Mouse (Mus musculus) lung, adult 2 months (tissue): ENCODE data around the gene Mael. TPM values are rescaled to one million over a fixed set of nuclear protein-coding genes. Genes with fewer than 3 reads are reported as not detected.

ENCODE experiments used
- DNase-seq: peaks from one replicate; pipeline ENCODE4 v3.0.0; 2022
- H3K4me1 ChIP-seq: fragments of 200-500 bp; 2 replicates; pipeline ENCODE4 v1.6.1; 2011; ENCODE audit warnings: low read length; ENCODE audit not compliant: control insufficient read depth, insufficient read depth
- H3K4me3 ChIP-seq: fragments of 200-500 bp; replicated peaks from 2 replicates; pipeline ENCODE3; 2011; ENCODE audit warnings: low read depth, mild to moderate bottlenecking, control low read depth, low read length; ENCODE audit errors: extremely low read depth
- CTCF ChIP-seq: fragments of 200-500 bp; IDR thresholded peaks from 2 replicates; pipeline ENCODE4 v1.5.1; 2011; ENCODE audit warnings: mild to moderate bottlenecking, low read length, control low read depth; ENCODE audit not compliant: insufficient read depth
- POLR2A ChIP-seq: fragments of 200-500 bp; IDR thresholded peaks from 2 replicates; pipeline ENCODE4 v1.6.1; 2011; ENCODE audit warnings: low read depth, mild to moderate bottlenecking, control low read depth, low read length, borderline replicate concordance; ENCODE audit errors: extremely low read depth
- WGBS: fragments of 180-500 bp; shearing (Covaris S2); methylation state at CpG from one replicate; pipeline ENCODE4 v1.1.7; 2018; 5-methylcytosine and 5-hydroxymethylcytosine counted together
- polyA plus RNA-seq: library from polyadenylated mRNA; depleted of rRNA; stranded (reverse); fragments of >200 nt; gene quantifications from 2 replicates; pipeline ENCODE4 v1.2.3, GENCODE M21; 2012

Mael gene
- polyA plus RNA-seq, 1 experiment = not detected

GRCm38 (mm10) chr1:166244285-166244684, 5.7 kb upstream of the Mael start:
- TF ChIP-seq POLR2A = no peak
- TF ChIP-seq CTCF = no peak
- 66% methylated on average over 6 of the region's 6 CpGs for WGBS
- Histone ChIP-seq H3K4me1 (no peaks in the 10 kb centered on the region), H3K4me3 (no peak overlapping the region)
- no peak for DNase-seq

- 83% methylated on average over 4 of the region's 4 CpGs for WGBS
- TF ChIP-seq POLR2A = no peak
- TF ChIP-seq CTCF = peak; percentile 5; the same call in 1 of the 2 replicates
- Histone ChIP-seq H3K4me3 (no peak overlapping the region), H3K4me1 (no peaks in the 10 kb centered on the region)
- DNase-seq = no peak
These were observed 24.4 kb downstream of the Mael start for GRCm38 (mm10) chr1:166214181-166214580.

- H3K4me3 ChIP-seq = no peak overlapping the region
- no peak for DNase-seq
- TF ChIP-seq CTCF (no peak), POLR2A (no peak)
- 72% methylated on average over 6 of the region's 6 CpGs for WGBS
- H3K4me1 ChIP-seq = no peaks in the 10 kb centered on the region
These were observed 29.2 kb downstream of the Mael start for GRCm38 (mm10) chr1:166209371-166209770.

GRCm38 (mm10) chr1:166205159-166205558, 33.4 kb downstream of the Mael start:
- no peak overlapping the region for H3K4me3 ChIP-seq
- DNase-seq = no peak
- H3K4me1 ChIP-seq = no peaks in the 10 kb centered on the region
- TF ChIP-seq POLR2A = no peak
- TF ChIP-seq CTCF = no peak
- 60% methylated on average over 3 of the region's 3 CpGs for WGBS

- Histone ChIP-seq H3K4me1 (no peaks in the 10 kb centered on the region), H3K4me3 (no peak overlapping the region)
- WGBS = 50% methylated on average over 5 of the region's 5 CpGs
- TF ChIP-seq CTCF (no peak), POLR2A (no peak)
- no peak for DNase-seq
These were observed 34.4 kb downstream of the Mael start for GRCm38 (mm10) chr1:166204171-166204570.

GRCm38 (mm10) chr1:166189821-166190220, 48.7 kb downstream of the Mael start:
- 84% methylated on average over 4 of the region's 4 CpGs for WGBS
- DNase-seq = no peak
- Histone ChIP-seq H3K4me1 (no peaks in the 10 kb centered on the region), H3K4me3 (no peak overlapping the region)
- TF ChIP-seq CTCF = no peak
- no peak for TF ChIP-seq POLR2A

- 68% methylated on average over 5 of the region's 5 CpGs for WGBS
- H3K4me3 ChIP-seq = no peak overlapping the region
- TF ChIP-seq CTCF (no peak), POLR2A (no peak)
These were observed 53.2 kb downstream of the Mael start for GRCm38 (mm10) chr1:166185357-166185756.

GRCm38 (mm10) chr1:166184391-166185229, 53.9 kb downstream of the Mael start:
- DNase-seq = no peak
- H3K4me1 ChIP-seq = no peaks in the 10 kb centered on the region
- H3K4me3 ChIP-seq = no peak overlapping the region
- WGBS = 64% methylated on average over 22 of the region's 22 CpGs
- TF ChIP-seq POLR2A = no peak
- no peak for TF ChIP-seq CTCF

More at GRCm38 (mm10) chr1:166185357-166185756, 53.2 kb downstream of the Mael start:
- no peak for DNase-seq
- H3K4me1 ChIP-seq = no peaks in the 10 kb centered on the region

GRCm38 (mm10) chr1:166182952-166183627, 55.5 kb downstream of the Mael start:
- TF ChIP-seq CTCF = no peak
- TF ChIP-seq POLR2A = no peak
- DNase-seq = no peak
- H3K4me3 ChIP-seq = no peak overlapping the region
- no peaks in the 10 kb centered on the region for H3K4me1 ChIP-seq
- WGBS = 42% methylated on average over 10 of the region's 10 CpGs

- Histone ChIP-seq H3K4me1 (no peaks in the 10 kb centered on the region), H3K4me3 (no peak overlapping the region)
- WGBS = 91% methylated on average over 7 of the region's 7 CpGs
- TF ChIP-seq CTCF (no peak), POLR2A (no peak)
- DNase-seq = no peak
These were observed 57.0 kb downstream of the Mael start for GRCm38 (mm10) chr1:166181510-166181909.
